Mouse (Mus musculus): Measurements from ENCODE around the gene Scly.

DNA sequence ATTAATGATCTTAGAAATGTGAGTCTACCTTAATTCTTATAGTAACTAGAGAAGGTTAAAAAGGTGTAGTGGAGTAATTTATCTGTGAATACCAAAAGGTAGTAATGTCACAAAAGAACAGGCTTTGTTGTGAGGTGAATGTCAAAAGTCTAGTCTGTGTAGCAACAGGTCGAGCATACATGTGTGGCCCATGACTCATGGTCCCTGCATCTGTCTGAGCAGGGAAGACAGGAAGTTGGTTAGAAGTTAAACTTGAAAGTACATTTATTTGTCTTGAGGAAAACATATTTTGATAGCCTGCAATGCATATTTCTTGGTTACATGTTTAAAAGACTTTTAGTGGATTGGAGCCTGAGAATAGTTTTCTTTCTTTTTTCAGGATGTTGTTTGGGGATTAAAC lies 19.0 kb upstream of the Scly start:
- TF ChIP-seq CTCF (conservative IDR thresholded peaks at IDR 0.05; ENCODE audit: insufficient read depth, insufficient read length, low read depth, low read length) (no peak), POLR2A (IDR thresholded peaks at IDR 0.05; ENCODE audit: low read depth, low read length) (no peak)

All from kidney, adult 2 months (tissue).